Mouse (Mus musculus) erythroblast, embryonic 14.5 days (primary cell): ENCODE results near the gene Cpne5.

Experiments
- GATA1 ChIP-seq: IDR thresholded peaks from 2 replicates; pipeline ENCODE4 v1.6.1; 2012; ENCODE audit warnings: low read length, inconsistent platforms, mixed read lengths
- TAL1 ChIP-seq: IDR thresholded peaks from 3 replicates; pipeline ENCODE4 v1.6.1; 2012; ENCODE audit warnings: low read length, inconsistent platforms, mixed read lengths

DNA sequence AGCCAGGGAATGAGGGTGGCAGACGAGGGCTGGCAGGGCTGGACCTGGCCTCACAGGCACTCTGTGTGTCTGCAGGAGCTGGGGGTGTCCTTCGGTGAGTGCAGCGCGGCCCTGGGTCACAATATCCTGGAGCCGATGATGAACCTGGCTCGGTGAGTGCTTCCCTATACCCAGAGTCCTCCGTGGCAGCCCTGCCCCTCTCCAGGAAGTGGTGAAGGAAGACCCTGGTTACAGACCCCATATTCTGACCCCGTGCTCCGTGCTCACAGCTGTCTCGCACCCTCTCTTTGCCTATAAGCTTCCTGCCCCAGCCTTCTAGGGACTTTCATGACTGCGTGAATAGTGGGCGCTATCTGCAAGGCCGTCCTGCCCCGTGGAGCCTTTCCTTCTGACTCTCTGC lies 90.7 kb downstream of the Cpne5 start:
- TF ChIP-seq TAL1 (no peak), GATA1 (no peak)
